Mouse (Mus musculus) liver, embryonic 15.5 days (tissue): ENCODE measurements around the gene Hirip3. TPM values are rescaled to one million over a fixed set of nuclear protein-coding genes. Genes with fewer than 3 reads are reported as not detected.
A peak's percentile ranks its signal among the peaks of the same experiment; 100 is the strongest.

Source experiments
- ATAC-seq: fragments of 200-750 bp; cut with Nextera tagmentation; 2 replicates; pipeline ENCODE4 v1.8.0; 2017; ENCODE audit warnings: moderate number of reproducible peaks, mild to moderate bottlenecking, moderate library complexity; ENCODE audit not compliant: insufficient read depth
- H3K27ac ChIP-seq: fragments of 300-500 bp; sonication (generic); replicated peaks from 2 replicates; pipeline ENCODE4 v1.5.1; 2015; ENCODE audit warnings: mild to moderate bottlenecking, inconsistent platforms
- H3K27me3 ChIP-seq: fragments of 300-500 bp; sonication (generic); 2 replicates; pipeline ENCODE4 v1.6.1; 2015; ENCODE audit warnings: mild to moderate bottlenecking, inconsistent platforms
- H3K36me3 ChIP-seq: fragments of 300-500 bp; sonication (generic); replicated peaks from 2 replicates; pipeline ENCODE4 v1.6.1; 2015; ENCODE audit warnings: moderate library complexity, mild to moderate bottlenecking, inconsistent platforms
- H3K4me1 ChIP-seq: fragments of 300-500 bp; sonication (generic); replicated peaks from 2 replicates; pipeline ENCODE4 v1.6.1; 2015; ENCODE audit warnings: inconsistent platforms
- H3K4me2 ChIP-seq: fragments of 300-500 bp; sonication (generic); 2 replicates; pipeline ENCODE4 v1.6.1; 2015; ENCODE audit warnings: moderate library complexity, mild to moderate bottlenecking, inconsistent platforms
- H3K4me3 ChIP-seq: fragments of 300-500 bp; sonication (generic); replicated peaks from 2 replicates; pipeline ENCODE4 v1.5.1; 2015; ENCODE audit warnings: mild to moderate bottlenecking, inconsistent platforms
- H3K9ac ChIP-seq: fragments of 300-500 bp; sonication (generic); 2 replicates; pipeline ENCODE4 v1.6.1; 2015; ENCODE audit warnings: moderate library complexity, mild to moderate bottlenecking, inconsistent platforms
- H3K9me3 ChIP-seq: fragments of 300-500 bp; sonication (generic); replicated peaks from 2 replicates; pipeline ENCODE4 v1.6.1; 2016; ENCODE audit warnings: inconsistent platforms
- WGBS: fragments of 180-500 bp; shearing (Covaris S2); methylation state at CpG from one replicate; pipeline ENCODE4 v1.1.7; 2015; ENCODE audit warnings: mixed read lengths; ENCODE audit not compliant: insufficient replicate concordance; 5-methylcytosine and 5-hydroxymethylcytosine counted together
- polyA plus RNA-seq: library from polyadenylated mRNA; unstranded; fragments of >200 nt; fragmentation: Nextera tagmentation; extraction: Ambion mirVana; gene quantifications from 2 replicates; pipeline ENCODE4 v1.2.1, GENCODE M21; 2015

The Hirip3 gene
- polyA plus RNA-seq, 1 experiment from 2014 or later = 8.6 TPM

DNA sequence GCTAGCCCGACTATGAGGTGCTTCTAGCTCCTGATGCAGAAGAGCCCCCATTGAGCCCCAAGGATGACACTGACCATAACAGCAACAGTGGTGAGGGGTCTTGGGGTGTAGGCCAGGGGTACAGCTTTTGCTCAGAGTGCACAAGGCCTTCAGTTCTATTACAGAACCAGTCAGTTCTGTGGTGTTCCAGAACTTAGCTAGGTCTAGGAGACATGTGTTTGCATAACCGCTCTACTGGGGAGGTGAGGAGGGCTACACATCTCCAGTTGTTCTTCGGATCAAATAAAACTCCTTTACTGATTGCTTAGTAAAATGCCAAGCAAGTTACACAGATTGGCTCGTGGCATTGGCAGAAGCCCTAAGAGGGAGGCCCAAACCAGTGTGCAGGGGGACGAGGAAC lies 30.2 kb upstream of the Hirip3 start, which contains the start of gene 4930451I11Rik:
Gene 4930451I11Rik, minus strand, starts transcription at position 101 of the 400 bp plus-strand sequence.
- no peaks in the 10 kb centered on the region for H3K36me3 ChIP-seq
- H3K4me2 ChIP-seq = peak within 1 kb of the TSS; percentile 57
- 50% methylated on average over 5 of the region's 5 CpGs for WGBS
- no peak for ATAC-seq
- no peak within 1 kb of the TSS for H3K27ac ChIP-seq
- H3K27me3 ChIP-seq = peaks cover 37% of the 10 kb centered on the region
- peak within 1 kb of the TSS; percentile 30 for H3K4me3 ChIP-seq
- peaks cover 5% of the 10 kb centered on the region for H3K4me1 ChIP-seq
- H3K9me3 ChIP-seq = no peaks in the 10 kb centered on the region
- H3K9ac ChIP-seq = no peak within 1 kb of the TSS

DNA sequence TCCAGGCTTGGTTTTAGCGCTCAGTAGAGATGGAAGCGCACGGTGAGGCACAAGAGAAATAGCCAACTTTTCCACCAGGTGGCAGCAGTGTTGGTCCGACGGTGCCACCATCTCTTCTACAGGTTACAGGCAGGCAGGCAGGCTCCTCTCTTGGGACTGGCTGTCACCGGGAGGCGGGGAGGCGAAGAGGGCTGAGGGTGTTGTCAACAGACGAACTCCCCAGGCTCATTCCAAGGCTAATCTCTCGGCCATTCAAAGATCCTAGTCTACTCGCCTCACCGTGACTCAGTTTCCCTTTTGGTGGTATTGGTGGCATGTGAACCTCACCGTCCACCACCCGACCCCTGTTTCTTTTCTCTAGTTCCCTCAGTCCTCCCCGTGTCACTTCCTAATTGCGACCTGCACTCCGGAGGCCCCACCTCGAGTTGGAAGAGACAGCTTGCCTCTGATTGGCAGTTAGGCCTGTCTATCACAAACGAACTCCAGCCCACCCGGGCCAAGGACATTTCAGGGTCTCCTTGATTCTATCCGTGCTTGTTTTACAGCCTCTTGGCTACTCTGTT lies 29.7 kb upstream of the Hirip3 start:
- under 1% methylated on average over 21 of the region's 21 CpGs for WGBS
- no peak overlapping the region for H3K9ac ChIP-seq
- H3K4me1 ChIP-seq = peaks cover 5% of the 10 kb centered on the region
- no peak overlapping the region for H3K27ac ChIP-seq
- H3K4me2 ChIP-seq = peak overlapping the region; percentile 57
- H3K4me3 ChIP-seq = peak overlapping the region; percentile 30
- H3K27me3 ChIP-seq = peaks cover 32% of the 10 kb centered on the region
- H3K36me3 ChIP-seq = no peaks in the 10 kb centered on the region
- H3K9me3 ChIP-seq = no peaks in the 10 kb centered on the region
- ATAC-seq = peak; percentile 73

DNA sequence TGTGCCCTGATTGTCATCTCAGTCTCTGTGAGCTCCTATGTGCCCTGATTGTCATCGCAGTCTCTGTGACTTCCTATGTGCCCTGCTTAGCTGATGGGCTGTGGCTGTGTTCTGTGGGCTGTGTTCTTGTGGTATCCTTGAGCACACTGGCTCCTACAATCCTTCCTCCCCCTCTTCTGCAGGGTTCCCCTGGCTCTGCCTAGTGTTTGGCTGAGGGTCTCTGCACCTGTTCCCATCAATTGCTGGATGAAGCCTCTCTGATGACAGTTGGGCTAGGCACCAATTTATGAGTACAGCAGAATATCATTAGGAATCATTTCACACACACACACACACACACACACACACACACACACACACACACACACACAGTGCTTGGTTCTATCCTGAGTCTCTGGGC lies 28.5 kb upstream of the Hirip3 start:
- no peaks in the 10 kb centered on the region for H3K9me3 ChIP-seq
- peaks cover 5% of the 10 kb centered on the region for H3K4me1 ChIP-seq
- H3K9ac ChIP-seq = no peak overlapping the region
- WGBS = 76% methylated on average over 1 of the region's 1 CpGs
- H3K27ac ChIP-seq = no peak overlapping the region
- H3K4me3 ChIP-seq = no peak overlapping the region
- H3K27me3 ChIP-seq = peaks cover 31% of the 10 kb centered on the region
- H3K4me2 ChIP-seq = no peak overlapping the region
- no peak for ATAC-seq
- no peaks in the 10 kb centered on the region for H3K36me3 ChIP-seq

DNA sequence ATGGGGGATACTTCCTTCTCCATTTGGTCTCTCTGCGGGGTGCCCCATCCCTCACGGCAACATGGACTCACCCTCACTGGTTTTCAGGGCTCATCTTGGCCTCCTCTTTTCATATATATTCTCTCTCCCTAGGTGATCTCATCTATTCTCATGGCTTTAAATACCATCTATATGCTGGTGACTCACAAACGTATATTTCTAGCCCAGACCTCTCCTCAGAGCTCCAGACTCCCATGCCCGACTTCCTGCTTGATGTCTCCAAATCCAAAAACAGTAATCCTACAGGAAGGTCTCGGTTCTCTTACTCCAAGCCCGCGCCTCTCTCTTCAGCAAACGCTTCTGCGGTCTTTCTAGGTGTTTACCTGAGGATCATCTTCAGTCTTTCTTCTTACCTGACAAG lies 18.5 kb upstream of the Hirip3 start:
- no peak for ATAC-seq

DNA sequence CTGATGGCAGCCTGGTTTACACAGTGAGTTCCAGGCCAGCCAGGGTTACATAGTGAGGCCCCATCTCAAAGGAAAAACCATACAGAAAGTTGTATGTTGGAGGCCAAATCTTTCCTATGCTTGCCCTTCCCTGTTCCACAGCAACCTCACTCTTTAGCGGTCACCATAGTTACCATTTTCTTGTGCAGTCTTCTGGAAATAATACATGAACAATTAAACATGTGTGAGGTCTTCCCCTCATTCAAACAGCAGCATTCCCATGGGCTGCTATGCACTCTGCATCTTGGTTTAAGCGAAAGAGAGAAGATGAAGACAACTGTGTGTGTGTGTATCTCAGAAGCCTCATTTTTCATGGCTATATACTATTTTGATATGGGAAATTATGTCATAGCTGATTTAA lies 16.3 kb upstream of the Hirip3 start:
- ATAC-seq = no peak
- WGBS = 75% methylated on average over 2 of the region's 2 CpGs
- Histone ChIP-seq H3K36me3 (no peaks in the 10 kb centered on the region), H3K27me3 (peaks cover 69% of the 10 kb centered on the region), H3K4me1 (peaks cover 7% of the 10 kb centered on the region), H3K9ac (no peak overlapping the region), H3K4me2 (no peak overlapping the region), H3K4me3 (no peak overlapping the region), H3K9me3 (no peaks in the 10 kb centered on the region), H3K27ac (no peak overlapping the region)

More for the DNA sequence above, 18.5 kb upstream of the Hirip3 start:
- H3K4me1 ChIP-seq = peaks cover 2% of the 10 kb centered on the region
- H3K4me2 ChIP-seq = no peak overlapping the region
- no peak overlapping the region for H3K9ac ChIP-seq
- H3K36me3 ChIP-seq = no peaks in the 10 kb centered on the region
- WGBS = 60% methylated on average over 9 of the region's 9 CpGs
- H3K4me3 ChIP-seq = no peak overlapping the region
- H3K27ac ChIP-seq = no peak overlapping the region
- H3K27me3 ChIP-seq = peaks cover 47% of the 10 kb centered on the region
- H3K9me3 ChIP-seq = no peaks in the 10 kb centered on the region

DNA sequence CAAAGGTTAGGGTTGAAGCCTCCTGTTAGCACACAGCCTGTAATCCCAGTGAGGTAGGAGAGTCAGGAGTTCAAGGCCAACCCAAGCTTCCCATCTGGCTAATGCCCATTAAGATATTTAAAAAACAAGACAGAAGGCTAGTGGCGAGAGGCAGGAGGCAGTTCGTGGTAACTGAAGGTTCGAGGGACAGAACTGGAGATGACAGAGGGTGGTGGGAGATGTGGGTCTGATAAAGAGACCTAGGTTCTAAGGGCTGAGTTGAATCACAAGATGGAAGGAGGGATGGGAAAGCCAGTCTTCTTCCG lies 14.7 kb upstream of the Hirip3 start, which contains the start of gene Doc2a:
Gene Doc2a, plus strand, starts transcription at position 301 of the 305 bp plus-strand sequence.
- ATAC-seq = no peak
- Histone ChIP-seq H3K27ac (no peak within 1 kb of the TSS), H3K9me3 (no peaks in the 10 kb centered on the region), H3K9ac (no peak within 1 kb of the TSS), H3K4me3 (peak within 1 kb of the TSS; percentile 38), H3K4me1 (peaks cover 7% of the 10 kb centered on the region), H3K27me3 (peaks cover 76% of the 10 kb centered on the region), H3K36me3 (peaks cover 5% of the 10 kb centered on the region), H3K4me2 (peak within 1 kb of the TSS; percentile 64)
- WGBS = 30% methylated on average over 4 of the region's 4 CpGs

DNA sequence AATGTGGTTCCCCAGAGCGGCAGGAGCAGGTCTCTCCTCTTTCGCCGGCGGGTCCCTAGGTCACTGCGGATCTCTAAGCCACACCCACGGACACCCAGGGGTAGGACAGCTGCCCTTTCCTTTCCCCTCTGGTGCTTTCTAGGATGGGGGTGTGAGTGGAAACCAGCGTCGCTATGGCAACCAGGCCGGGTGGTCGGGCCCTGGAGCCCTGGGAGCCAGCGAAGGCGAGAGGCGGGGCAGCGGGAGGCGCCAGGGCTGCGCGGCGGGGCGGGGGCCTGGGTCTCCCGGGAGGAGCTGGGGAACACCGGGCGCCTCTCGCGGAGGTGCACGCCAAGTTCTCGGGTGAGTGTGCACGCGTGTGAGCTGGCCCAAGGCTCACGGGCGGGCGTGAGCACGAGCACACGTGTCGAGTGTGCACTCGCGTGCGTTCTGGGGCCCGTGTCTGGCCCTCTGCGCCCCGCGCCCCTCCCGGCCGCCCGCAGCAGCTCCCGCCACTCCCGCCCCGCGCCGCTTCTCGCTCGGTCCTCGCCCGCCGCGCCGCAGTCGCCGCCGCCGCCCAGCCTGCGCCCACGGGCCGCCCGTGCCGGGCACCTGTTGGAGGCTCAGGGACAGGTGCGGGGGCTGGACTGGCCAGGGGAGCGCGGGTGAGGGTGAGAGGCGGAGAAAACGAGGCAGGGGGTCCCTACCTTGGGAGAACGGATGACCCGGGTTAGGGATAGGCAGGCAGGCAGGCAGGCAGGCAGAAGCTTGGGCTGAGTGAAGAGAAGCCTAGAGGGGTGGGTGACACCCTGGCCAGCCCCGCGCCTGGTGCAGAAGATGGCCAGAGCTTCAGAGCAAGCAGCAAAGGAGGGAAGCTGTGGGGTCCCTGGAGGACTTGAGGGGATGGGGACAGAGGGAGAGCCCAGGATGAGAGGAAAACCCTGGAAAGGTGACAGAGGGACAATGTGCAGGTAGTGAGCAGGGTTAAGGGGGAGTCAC lies 14.1 kb upstream of the Hirip3 start:
- H3K4me1 ChIP-seq = peaks cover 7% of the 10 kb centered on the region
- H3K36me3 ChIP-seq = peaks cover 12% of the 10 kb centered on the region
- peak overlapping the region; percentile 38 for H3K4me3 ChIP-seq
- 2% methylated on average over 74 of the region's 74 CpGs for WGBS
- H3K4me2 ChIP-seq = peak overlapping the region; percentile 64
- H3K27me3 ChIP-seq = peaks cover 76% of the 10 kb centered on the region
- H3K9ac ChIP-seq = no peak overlapping the region
- H3K9me3 ChIP-seq = no peaks in the 10 kb centered on the region
- H3K27ac ChIP-seq = no peak overlapping the region
- no peak; the same call in 1 of the 2 replicates for ATAC-seq

DNA sequence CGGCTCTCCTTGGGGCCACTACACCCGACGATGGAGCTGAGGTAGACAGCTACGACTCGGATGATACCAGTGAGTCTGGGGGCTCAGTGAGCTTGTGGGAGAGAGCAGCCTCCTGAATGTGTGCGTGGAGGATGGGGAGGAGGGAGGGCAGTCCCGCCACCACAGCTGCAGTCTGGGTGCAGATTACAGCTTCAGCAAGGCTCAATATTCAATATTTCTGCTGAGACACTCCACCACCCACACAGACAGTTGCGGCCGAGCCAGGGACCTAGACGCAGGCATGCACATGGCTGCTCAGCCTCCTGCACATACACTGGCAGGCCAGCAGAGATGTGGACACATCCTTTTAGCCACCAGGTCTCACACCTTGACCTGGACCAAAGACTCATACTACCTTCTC lies 13.0 kb upstream of the Hirip3 start:
- ATAC-seq = no peak
- H3K4me3 ChIP-seq = no peak overlapping the region
- H3K27ac ChIP-seq = no peak overlapping the region
- peaks cover 7% of the 10 kb centered on the region for H3K4me1 ChIP-seq
- 15% methylated on average over 10 of the region's 10 CpGs for WGBS
- peaks cover 68% of the 10 kb centered on the region for H3K27me3 ChIP-seq
- H3K36me3 ChIP-seq = peaks cover 23% of the 10 kb centered on the region
- H3K4me2 ChIP-seq = no peak overlapping the region
- no peak overlapping the region for H3K9ac ChIP-seq
- H3K9me3 ChIP-seq = no peaks in the 10 kb centered on the region

DNA sequence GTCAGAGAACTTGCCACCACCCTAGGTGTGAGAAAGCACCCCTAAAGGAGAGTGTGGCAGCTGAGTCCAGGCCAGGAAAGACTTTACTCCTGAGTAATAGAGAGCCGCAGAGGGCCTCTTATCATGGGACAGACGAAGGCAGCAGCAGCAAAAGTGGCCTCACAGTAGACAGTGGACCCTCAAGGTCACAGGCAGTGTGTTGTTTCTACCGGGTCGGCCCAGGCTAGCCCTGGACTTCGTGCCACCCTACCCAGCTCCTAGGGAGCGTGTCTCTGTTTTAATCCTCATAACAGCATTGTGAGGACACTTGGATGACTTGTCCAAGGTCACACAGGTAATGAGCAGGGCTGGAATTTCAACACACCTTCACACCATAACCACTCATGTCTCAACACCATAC lies 11.6 kb upstream of the Hirip3 start:
- 54% methylated on average over 6 of the region's 6 CpGs for WGBS
- H3K9me3 ChIP-seq = no peaks in the 10 kb centered on the region
- ATAC-seq = no peak
- no peak overlapping the region for H3K4me2 ChIP-seq
- no peak overlapping the region for H3K4me3 ChIP-seq
- no peak overlapping the region for H3K27ac ChIP-seq
- no peak overlapping the region for H3K9ac ChIP-seq
- H3K27me3 ChIP-seq = peaks cover 60% of the 10 kb centered on the region
- H3K36me3 ChIP-seq = peaks cover 36% of the 10 kb centered on the region
- H3K4me1 ChIP-seq = peaks cover 7% of the 10 kb centered on the region

DNA sequence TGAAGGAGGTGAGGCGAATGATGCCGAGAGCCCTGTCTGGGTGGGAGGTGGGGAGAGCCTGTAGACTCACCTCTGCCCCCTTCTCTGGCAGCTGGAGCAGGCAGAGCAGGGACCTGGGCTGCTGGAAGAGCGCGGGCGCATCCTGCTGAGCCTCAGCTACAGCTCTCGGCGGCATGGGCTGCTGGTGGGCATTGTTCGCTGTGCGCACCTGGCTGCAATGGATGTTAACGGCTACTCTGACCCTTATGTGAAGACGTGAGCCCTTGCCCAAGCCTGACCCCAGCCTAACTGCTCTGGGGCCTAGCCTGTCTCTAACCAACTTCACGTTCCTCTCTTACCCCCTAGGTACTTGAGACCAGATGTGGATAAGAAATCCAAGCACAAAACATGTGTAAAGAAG lies 10.6 kb upstream of the Hirip3 start:
- 66% methylated on average over 12 of the region's 12 CpGs for WGBS
- peaks cover 50% of the 10 kb centered on the region for H3K27me3 ChIP-seq
- no peak for ATAC-seq
- H3K4me2 ChIP-seq = no peak overlapping the region
- no peak overlapping the region for H3K4me3 ChIP-seq
- peaks cover 47% of the 10 kb centered on the region for H3K36me3 ChIP-seq
- peaks cover 7% of the 10 kb centered on the region for H3K4me1 ChIP-seq
- no peaks in the 10 kb centered on the region for H3K9me3 ChIP-seq
- H3K9ac ChIP-seq = no peak overlapping the region
- H3K27ac ChIP-seq = no peak overlapping the region

DNA sequence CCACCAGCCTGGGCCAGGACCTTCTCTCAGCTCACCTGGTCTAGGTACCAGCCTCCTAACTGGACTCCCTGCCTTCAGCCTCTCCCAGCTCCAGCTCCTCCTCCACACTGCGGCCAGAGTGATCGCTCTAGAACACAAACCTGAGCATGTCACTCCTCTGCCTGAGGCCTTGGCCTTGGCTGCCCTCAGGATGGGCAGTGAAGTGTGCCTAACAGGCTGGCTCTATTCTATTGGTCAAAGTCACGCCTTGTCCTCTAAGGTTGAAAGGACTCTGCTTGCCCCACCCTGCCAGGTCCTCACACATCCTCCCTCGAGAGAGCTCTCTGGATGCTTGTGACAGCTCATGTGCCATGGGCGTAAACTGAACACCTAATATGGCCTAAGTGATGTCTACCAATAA lies 8.3 kb upstream of the Hirip3 start:
- peaks cover 69% of the 10 kb centered on the region for H3K36me3 ChIP-seq
- 0 out of 2 replicates have a peak, but pooled peaks cover 3% of the 10 kb centered on the region for H3K4me1 ChIP-seq
- 79% methylated on average over 5 of the region's 5 CpGs for WGBS

More for the DNA sequence above, 8.3 kb upstream of the Hirip3 start:
- Histone ChIP-seq H3K27me3 (peaks cover 27% of the 10 kb centered on the region), H3K4me3 (no peak overlapping the region), H3K4me2 (no peak overlapping the region), H3K9me3 (no peaks in the 10 kb centered on the region), H3K27ac (no peak overlapping the region), H3K9ac (no peak overlapping the region)
- ATAC-seq = no peak
